Mouse (Mus musculus): ENCODE results near the gene Pgam2. TPM values are rescaled to one million over a fixed set of nuclear protein-coding genes. Genes with fewer than 3 reads are reported as not detected.

Gene Pgam2
- total and polyA plus RNA-seq, 2 experiments from 2014 or later: 862 to 1,513 TPM

- no peaks in the 10 kb centered on the region for H3K9me3 ChIP-seq (replicated peaks; ENCODE audit: control insufficient read depth, low read length)
- TF ChIP-seq CTCF (IDR thresholded peaks at IDR 0.05; ENCODE audit: low read depth): no peak
- TF ChIP-seq EP300 (IDR thresholded peaks at IDR 0.05; ENCODE audit: low read depth): no peak
- DNase-seq (ENCODE audit: low spot score) (no peak), ATAC-seq (ENCODE audit: insufficient read depth, low read depth) (no peak)
- 82% methylated on average over 16 of the region's 16 CpGs for WGBS
- H3K4me3 ChIP-seq (ENCODE audit: low read depth, low read length): peak overlapping the region; percentile 58
- H3K4me1 ChIP-seq (ENCODE audit: control insufficient read depth, insufficient read depth): peaks cover 18% of the 10 kb centered on the region
- peak overlapping the region; percentile 65 for H3K4me2 ChIP-seq (ENCODE audit: low read depth, low read length)
- peak overlapping the region; percentile 78 for H3K9ac ChIP-seq (replicated peaks; ENCODE audit: low read depth, low read length)
- H3K36me3 ChIP-seq (replicated peaks; ENCODE audit: control insufficient read depth, insufficient read depth, low read length): peaks cover 44% of the 10 kb centered on the region
- H3K27ac ChIP-seq (ENCODE audit: low read depth): peak overlapping the region; percentile 86
- H3K27me3 ChIP-seq (ENCODE audit: control insufficient read depth, insufficient read depth, low read length): no peaks in the 10 kb centered on the region
These were observed 2.0 kb downstream of the Pgam2 start for GRCm38 (mm10) chr11:5801511-5801910.

DNA sequence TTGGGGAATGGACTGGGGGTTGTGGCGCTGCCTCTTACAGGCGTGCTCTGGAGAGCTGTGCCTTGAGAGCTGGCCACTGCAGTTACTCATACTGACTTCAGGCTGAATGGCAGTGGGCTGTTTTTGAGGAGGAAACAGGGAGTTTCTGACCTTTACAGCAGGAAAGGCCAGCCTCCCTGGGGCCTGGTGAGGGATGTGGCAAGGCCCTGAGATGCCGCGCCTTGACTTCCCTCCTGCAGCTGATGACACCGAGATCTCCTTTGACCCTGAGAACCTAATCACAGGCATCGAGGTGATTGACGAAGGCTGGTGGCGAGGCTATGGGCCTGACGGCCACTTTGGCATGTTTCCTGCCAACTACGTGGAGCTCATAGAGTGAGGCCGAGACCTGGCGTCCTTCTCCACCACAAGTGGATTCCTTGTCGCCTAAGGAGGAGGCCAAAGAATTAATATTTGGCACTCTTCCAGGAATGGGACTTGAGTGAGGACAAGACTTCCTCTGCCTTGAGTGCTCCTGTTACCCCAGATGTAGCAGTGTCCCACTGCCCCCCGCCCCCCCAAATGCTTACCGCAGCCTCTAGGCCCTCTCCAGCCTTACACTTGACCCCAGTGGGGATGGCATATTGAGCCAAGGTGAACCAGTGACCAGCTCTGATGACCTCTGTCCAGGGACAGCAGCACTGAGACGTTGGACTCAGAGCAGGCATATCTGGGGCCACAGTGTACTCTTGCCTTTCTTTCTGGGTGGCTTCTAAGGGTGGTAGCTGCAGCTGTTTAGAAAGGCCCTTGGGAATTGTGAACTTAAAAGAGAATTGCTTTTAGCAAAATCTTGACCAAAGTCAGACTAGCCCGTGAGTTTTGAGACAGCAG lies 3.7 kb downstream of the Pgam2 start:
- no peak for ATAC-seq (ENCODE audit: insufficient read depth, low read depth)
- DNase-seq (ENCODE audit: low spot score): no peak
- Histone ChIP-seq H3K4me2 (ENCODE audit: low read depth, low read length) (no peak overlapping the region), H3K4me1 (ENCODE audit: control insufficient read depth, insufficient read depth) (peaks cover 26% of the 10 kb centered on the region), H3K27me3 (ENCODE audit: control insufficient read depth, insufficient read depth, low read length) (no peaks in the 10 kb centered on the region), H3K27ac (ENCODE audit: low read depth) (0 out of 2 replicates have a peak overlapping the region, but pooled peaks have one; percentile 33), H3K9me3 (replicated peaks; ENCODE audit: control insufficient read depth, low read length) (no peaks in the 10 kb centered on the region), H3K9ac (replicated peaks; ENCODE audit: low read depth, low read length) (no peak overlapping the region), H3K4me3 (ENCODE audit: low read depth, low read length) (no peak overlapping the region), H3K36me3 (replicated peaks; ENCODE audit: control insufficient read depth, insufficient read depth, low read length) (peaks cover 54% of the 10 kb centered on the region)
- 43% methylated on average over 17 of the region's 17 CpGs for WGBS
- TF ChIP-seq CTCF (IDR thresholded peaks at IDR 0.05; ENCODE audit: low read depth) (no peak), EP300 (IDR thresholded peaks at IDR 0.05; ENCODE audit: low read depth) (no peak)

DNA sequence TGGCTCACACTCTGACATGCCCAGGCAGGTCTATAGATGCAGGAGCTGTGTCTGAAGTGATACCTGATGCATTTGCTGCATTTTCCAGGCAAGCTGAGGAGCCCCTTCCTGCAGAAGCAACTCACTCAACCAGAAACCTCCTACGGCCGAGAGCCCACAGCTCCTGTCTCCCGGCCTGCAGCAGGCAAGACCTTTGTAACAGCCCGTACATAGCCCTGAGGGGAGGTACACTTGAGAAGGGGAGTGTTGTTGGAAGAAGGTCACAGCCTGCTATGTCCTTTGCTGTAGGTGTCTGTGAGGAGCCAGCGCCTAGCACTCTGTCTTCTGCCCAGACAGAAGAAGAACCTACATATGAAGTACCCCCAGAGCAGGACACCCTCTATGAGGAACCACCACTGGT lies 5.6 kb downstream of the Pgam2 start:
- DNase-seq (ENCODE audit: low spot score) (no peak), ATAC-seq (ENCODE audit: insufficient read depth, low read depth) (no peak)
- peaks cover 72% of the 10 kb centered on the region for H3K36me3 ChIP-seq (replicated peaks; ENCODE audit: control insufficient read depth, insufficient read depth, low read length)
- no peaks in the 10 kb centered on the region for H3K27me3 ChIP-seq (ENCODE audit: control insufficient read depth, insufficient read depth, low read length)
- H3K4me1 ChIP-seq (ENCODE audit: control insufficient read depth, insufficient read depth): peaks cover 20% of the 10 kb centered on the region
- WGBS: 82% methylated on average over 5 of the region's 5 CpGs
- TF ChIP-seq CTCF (IDR thresholded peaks at IDR 0.05; ENCODE audit: low read depth) (no peak), EP300 (IDR thresholded peaks at IDR 0.05; ENCODE audit: low read depth) (no peak)
- H3K9ac ChIP-seq (replicated peaks; ENCODE audit: low read depth, low read length): no peak overlapping the region
- H3K4me2 ChIP-seq (ENCODE audit: low read depth, low read length): no peak overlapping the region
- H3K9me3 ChIP-seq (replicated peaks; ENCODE audit: control insufficient read depth, low read length): no peaks in the 10 kb centered on the region
- no peak overlapping the region for H3K4me3 ChIP-seq (ENCODE audit: low read depth, low read length)
- H3K27ac ChIP-seq (ENCODE audit: low read depth): no peak overlapping the region

- H3K4me3 ChIP-seq (ENCODE audit: low read depth, low read length): no peak overlapping the region
- no peak overlapping the region for H3K4me2 ChIP-seq (ENCODE audit: low read depth, low read length)
- ATAC-seq (ENCODE audit: insufficient read depth, low read depth) (no peak), DNase-seq (ENCODE audit: low spot score) (no peak)
- H3K27me3 ChIP-seq (ENCODE audit: control insufficient read depth, insufficient read depth, low read length): no peaks in the 10 kb centered on the region
- no peaks in the 10 kb centered on the region for H3K9me3 ChIP-seq (replicated peaks; ENCODE audit: control insufficient read depth, low read length)
- H3K27ac ChIP-seq (ENCODE audit: low read depth): no peak overlapping the region
- WGBS: 50% methylated on average over 11 of the region's 11 CpGs
- no peak overlapping the region for H3K9ac ChIP-seq (replicated peaks; ENCODE audit: low read depth, low read length)
- peaks cover 20% of the 10 kb centered on the region for H3K4me1 ChIP-seq (ENCODE audit: control insufficient read depth, insufficient read depth)
- peaks cover 77% of the 10 kb centered on the region for H3K36me3 ChIP-seq (replicated peaks; ENCODE audit: control insufficient read depth, insufficient read depth, low read length)
- TF ChIP-seq CTCF (IDR thresholded peaks at IDR 0.05; ENCODE audit: low read depth): no peak
- TF ChIP-seq EP300 (IDR thresholded peaks at IDR 0.05; ENCODE audit: low read depth): no peak
These were observed 6.2 kb downstream of the Pgam2 start for GRCm38 (mm10) chr11:5797371-5797770.

GRCm38 (mm10) chr11:5796939-5797338 lies 6.6 kb downstream of the Pgam2 start:
- no peak for DNase-seq (ENCODE audit: low spot score)
- H3K4me3 ChIP-seq (ENCODE audit: low read depth, low read length): no peak overlapping the region
- H3K4me2 ChIP-seq (ENCODE audit: low read depth, low read length): no peak overlapping the region
- no peaks in the 10 kb centered on the region for H3K27me3 ChIP-seq (ENCODE audit: control insufficient read depth, insufficient read depth, low read length)
- WGBS: 84% methylated on average over 15 of the region's 15 CpGs
- no peak overlapping the region for H3K9ac ChIP-seq (replicated peaks; ENCODE audit: low read depth, low read length)
- TF ChIP-seq CTCF (IDR thresholded peaks at IDR 0.05; ENCODE audit: low read depth): no peak
- no peak for TF ChIP-seq EP300 (IDR thresholded peaks at IDR 0.05; ENCODE audit: low read depth)
- ATAC-seq (ENCODE audit: insufficient read depth, low read depth): no peak
- peaks cover 81% of the 10 kb centered on the region for H3K36me3 ChIP-seq (replicated peaks; ENCODE audit: control insufficient read depth, insufficient read depth, low read length)
- H3K4me1 ChIP-seq (ENCODE audit: control insufficient read depth, insufficient read depth): peaks cover 19% of the 10 kb centered on the region
- H3K9me3 ChIP-seq (replicated peaks; ENCODE audit: control insufficient read depth, low read length): no peaks in the 10 kb centered on the region
- H3K27ac ChIP-seq (ENCODE audit: low read depth): no peak overlapping the region

All from heart, postnatal 0 days (tissue).